Mouse (Mus musculus) frontal cortex, adult (tissue): ENCODE results near the gene Vps35l.
A peak's percentile ranks its signal among the peaks of the same experiment; 100 is the strongest.

ENCODE experiments used
- ATAC-seq: cut with Nextera tagmentation; 2 replicates; pipeline ENCODE4 v1.9.2; 2017; ENCODE audit warnings: mild to moderate bottlenecking, moderate library complexity, mixed read lengths; ENCODE audit not compliant: low TSS enrichment

Gene Vps35l

GRCm38 (mm10) chr7:118738730-118739129, 1.3 kb upstream of the Vps35l start:
- ATAC-seq = no peak

- ATAC-seq = peak; percentile 96
These were observed 709 bp downstream of the Vps35l start for GRCm38 (mm10) chr7:118740532-118741338.

- ATAC-seq = no peak
These were observed 2.3 kb downstream of the Vps35l start for GRCm38 (mm10) chr7:118742278-118742677.

GRCm38 (mm10) chr7:118744766-118745165, 4.7 kb downstream of the Vps35l start:
- no peak for ATAC-seq

GRCm38 (mm10) chr7:118747891-118748672, 8.1 kb downstream of the Vps35l start:
- peak; percentile 45 for ATAC-seq

- no peak for ATAC-seq
These were observed 9.7 kb downstream of the Vps35l start for GRCm38 (mm10) chr7:118749706-118750105.

- no peak for ATAC-seq
These were observed 11.6 kb downstream of the Vps35l start for GRCm38 (mm10) chr7:118751625-118752024.

- ATAC-seq = no peak
These were observed 15.7 kb downstream of the Vps35l start for GRCm38 (mm10) chr7:118755756-118756155.

- no peak for ATAC-seq
These were observed 16.7 kb downstream of the Vps35l start for GRCm38 (mm10) chr7:118756490-118757265.

GRCm38 (mm10) chr7:118758369-118758768, 18.3 kb downstream of the Vps35l start:
- no peak for ATAC-seq

GRCm38 (mm10) chr7:118759372-118759771, 19.3 kb downstream of the Vps35l start:
- ATAC-seq = no peak

- ATAC-seq = no peak
These were observed 23.9 kb downstream of the Vps35l start for GRCm38 (mm10) chr7:118763939-118764338.

- no peak for ATAC-seq
These were observed 24.7 kb downstream of the Vps35l start for GRCm38 (mm10) chr7:118764725-118765124.

GRCm38 (mm10) chr7:118765604-118766003, 25.6 kb downstream of the Vps35l start:
- no peak for ATAC-seq

GRCm38 (mm10) chr7:118766119-118766833, 26.2 kb downstream of the Vps35l start:
- ATAC-seq = peak; percentile 71

GRCm38 (mm10) chr7:118766834-118767224, 26.8 kb downstream of the Vps35l start:
- ATAC-seq = no peak

- ATAC-seq = no peak
These were observed 29.2 kb downstream of the Vps35l start for GRCm38 (mm10) chr7:118769208-118769607.

GRCm38 (mm10) chr7:118769655-118770054, 29.6 kb downstream of the Vps35l start:
- ATAC-seq = no peak

- ATAC-seq = no peak
These were observed 33.0 kb downstream of the Vps35l start for GRCm38 (mm10) chr7:118773027-118773426.

- no peak for ATAC-seq
These were observed 36.0 kb downstream of the Vps35l start for GRCm38 (mm10) chr7:118775991-118776390.

GRCm38 (mm10) chr7:118776491-118776890, 36.5 kb downstream of the Vps35l start:
- no peak for ATAC-seq
